Mouse (Mus musculus) layer of hippocampus, postnatal 25 days (tissue): ENCODE data around the gene Plau. TPM values are rescaled to one million over a fixed set of nuclear protein-coding genes. Genes with fewer than 3 reads are reported as not detected.

Experiments used
- DNase-seq, 2 experiments: peaks; one replicate each; pipeline ENCODE4 v3.0.0; 2022; ENCODE audit warnings: mixed read lengths in 2 of 2, low spot score in 1 of 2; ENCODE audit errors: extremely low spot score in 1 of 2
- total RNA-seq, 2 experiments: library from RNA; stranded (reverse); gene quantifications; 2 replicates each; pipeline ENCODE4 v1.2.3; 2021

The Plau gene
- total RNA-seq, 2 experiments from 2014 or later: 3.5 to 4.0 TPM

- DNase-seq: no peak
Observed at GRCm38 (mm10) chr14:20842629-20843028, 6.2 kb downstream of the Plau start.

GRCm38 (mm10) chr14:20844126-20844525 lies 7.7 kb downstream of the Plau start:
- DNase-seq: no peak

- no peak for DNase-seq
Observed at GRCm38 (mm10) chr14:20844671-20845576, 8.5 kb downstream of the Plau start.

- DNase-seq: no peak
Observed at GRCm38 (mm10) chr14:20845577-20846088, 9.2 kb downstream of the Plau start.

GRCm38 (mm10) chr14:20846214-20846613 lies 9.8 kb downstream of the Plau start:
- DNase-seq: no peak

- DNase-seq: no peak
Observed at GRCm38 (mm10) chr14:20847637-20848129, 11.2 kb downstream of the Plau start.

- DNase-seq: no peak
Observed at GRCm38 (mm10) chr14:20849753-20850152, 13.3 kb downstream of the Plau start.

GRCm38 (mm10) chr14:20850498-20850897 lies 14.0 kb downstream of the Plau start:
- DNase-seq: no peak

- no peak for DNase-seq
Observed at GRCm38 (mm10) chr14:20851776-20852175, 15.3 kb downstream of the Plau start.

GRCm38 (mm10) chr14:20861152-20861551 lies 24.7 kb downstream of the Plau start:
- DNase-seq: no peak

- no peak for DNase-seq
Observed at GRCm38 (mm10) chr14:20861559-20861958, 25.1 kb downstream of the Plau start.

GRCm38 (mm10) chr14:20863306-20864065 lies 27.0 kb downstream of the Plau start:
- DNase-seq: no peak

- DNase-seq: no peak
Observed at GRCm38 (mm10) chr14:20864192-20864591, 27.7 kb downstream of the Plau start.

GRCm38 (mm10) chr14:20865604-20866003 lies 29.1 kb downstream of the Plau start:
- no peak for DNase-seq

GRCm38 (mm10) chr14:20866365-20866764 lies 29.9 kb downstream of the Plau start:
- no peak for DNase-seq

GRCm38 (mm10) chr14:20870110-20870509 lies 33.6 kb downstream of the Plau start:
- DNase-seq: no peak

- DNase-seq: no peak
Observed at GRCm38 (mm10) chr14:20871495-20871894, 35.0 kb downstream of the Plau start.

- peak; percentile 69 to 95 for DNase-seq
Observed at GRCm38 (mm10) chr14:20873307-20873706, 36.8 kb downstream of the Plau start.

- no peak for DNase-seq
Observed at GRCm38 (mm10) chr14:20873931-20874330, 37.5 kb downstream of the Plau start.

GRCm38 (mm10) chr14:20884691-20885090 lies 48.2 kb downstream of the Plau start:
- DNase-seq: no peak
